30 mouse cellular contexts compared by ENCODE assay signal in the genomic region with DNA sequence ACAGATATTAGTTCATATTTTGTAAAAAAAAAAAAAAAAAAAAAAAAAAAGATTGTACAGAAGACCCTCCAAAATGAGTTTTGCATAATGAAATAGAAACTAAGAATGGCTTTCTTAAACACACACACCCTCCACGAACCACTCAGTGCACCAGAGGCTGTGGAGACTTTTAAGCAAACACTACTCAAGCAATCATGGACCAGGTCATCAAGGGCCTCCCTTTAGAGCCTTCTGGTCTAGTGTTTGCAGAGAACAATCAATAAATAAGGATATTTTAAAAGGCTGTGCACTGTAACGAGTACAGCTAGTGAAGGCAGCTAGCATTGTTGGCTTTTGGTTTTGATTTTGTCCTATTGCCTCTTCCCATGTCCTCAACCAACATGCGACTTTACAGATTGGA. TPM values are rescaled to one million over a fixed set of nuclear protein-coding genes. Genes with fewer than 3 reads are reported as not detected.
DNase-seq lines count a peak whose midpoint lies in the region; ATAC-seq and TF ChIP-seq lines count a peak whose summit lies in the region.
"Had no signal": no experiment of that assay in that cellular context is flagged by ENCODE, and none has a peak within 500 bp of the region (broad histone marks: within the 10 kb centered on the region; RNA-seq: fewer than 3 reads in every experiment).

No protein-coding gene starts in this region.

- H3K9me3 ChIP-seq in lung, embryonic 14.5 days (ENCODE audit: low read depth, low read length): no peaks in the 10 kb centered on the region
- no peaks in the 10 kb centered on the region for H3K9me3 ChIP-seq in MEL (replicated peaks; ENCODE audit: insufficient read depth, low read length)
- no peaks in the 10 kb centered on the region for H3K9me3 ChIP-seq in kidney, embryonic 15.5 days (replicated peaks)
- H3K9me3 ChIP-seq in hindbrain, embryonic 16.5 days (ENCODE audit: control insufficient read depth, low read length): no peaks in the 10 kb centered on the region
- H3K9me3 ChIP-seq: forebrain, embryonic 10.5 days; heart, embryonic 12.5 days; heart, embryonic 15.5 days; hindbrain, embryonic 10.5 days; hindbrain, embryonic 13.5 days had no signal

- no peak overlapping the region for H3K4me3 ChIP-seq in lung, embryonic 14.5 days (ENCODE audit: low read depth, low read length)
- H3K4me3 ChIP-seq in MEL (ENCODE audit: control insufficient read depth in 1 of 2, insufficient read depth in 1 of 2, low read depth in 2 of 2, low read length in 2 of 2): peak overlapping the region; percentile 29 to 56; a peak in 2 of 4 replicates
- no peak overlapping the region for H3K4me3 ChIP-seq in kidney, embryonic 15.5 days (replicated peaks)
- no peak overlapping the region for H3K4me3 ChIP-seq in hindbrain, embryonic 16.5 days (ENCODE audit: low read length)
- H3K4me3 ChIP-seq: forebrain, embryonic 10.5 days; gastrocnemius, adult 2 months; heart, embryonic 12.5 days; heart, embryonic 15.5 days; hindbrain, embryonic 10.5 days; hindbrain, embryonic 13.5 days had no signal

- H3K4me2 ChIP-seq in lung, embryonic 14.5 days: 0 out of 2 replicates have a peak overlapping the region, but pooled peaks have one; percentile 12
- H3K4me2 ChIP-seq in kidney, embryonic 15.5 days: no peak overlapping the region
- H3K4me2 ChIP-seq in hindbrain, embryonic 16.5 days (ENCODE audit: low read length): no peak overlapping the region
- H3K4me2 ChIP-seq: heart, embryonic 12.5 days; heart, embryonic 15.5 days; hindbrain, embryonic 13.5 days had no signal

- no peaks in the 10 kb centered on the region for H3K79me2 ChIP-seq in MEL (ENCODE audit: control insufficient read depth, insufficient read depth, low read length, poor library complexity)

- TF ChIP-seq POLR2A in MEL (IDR thresholded peaks at IDR 0.05; ENCODE audit: control insufficient read depth in 1 of 2, insufficient read depth in 1 of 2, low read depth in 1 of 2, low read length in 2 of 2, poor library complexity in 1 of 2): no peak

- H3K9ac ChIP-seq in lung, embryonic 14.5 days: no peak overlapping the region
- H3K9ac ChIP-seq in MEL (ENCODE audit: control insufficient read depth, low read depth, low read length, poor library complexity, severe bottlenecking): 0 out of 2 replicates have a peak overlapping the region, but pooled peaks have one; percentile 17
- H3K9ac ChIP-seq in kidney, embryonic 15.5 days: no peak overlapping the region
- H3K9ac ChIP-seq in hindbrain, embryonic 16.5 days (ENCODE audit: low read depth, low read length): no peak overlapping the region
- H3K9ac ChIP-seq: forebrain, postnatal 0 days; heart, embryonic 12.5 days; heart, embryonic 15.5 days; hindbrain, embryonic 13.5 days had no signal

- DNase-seq in lung, embryonic 14.5 days: no peak
- DNase-seq in lung, postnatal 10 days: no peak
- DNase-seq in MEL (ENCODE audit: low read depth, low spot score): no peak
- DNase-seq in lung, postnatal 25 days (ENCODE audit: low spot score): peak; percentile 33
- DNase-seq in urinary bladder, postnatal 25 days (ENCODE audit: low spot score): no peak
- DNase-seq: adrenal gland, adult 8-10 months; adrenal gland, postnatal 25 days; cerebellum, adult 18-20 months; cerebellum, adult 9-10 months; cerebellum, postnatal 14 days; forebrain, postnatal 0 days; gastrocnemius, adult 2 months; gastrocnemius, postnatal 25 days; heart, adult 18-20 months; heart, postnatal 36 days had no signal

- no peak for TF ChIP-seq RAD21 in MEL (IDR thresholded peaks at IDR 0.05; ENCODE audit: low read depth, low read length)

- no peak for TF ChIP-seq CTCF in lung, embryonic 14.5 days (IDR thresholded peaks at IDR 0.05; ENCODE audit: low read depth)
- no peak for TF ChIP-seq CTCF in MEL (IDR thresholded peaks at IDR 0.05 in 2 of 3, conservative IDR thresholded peaks at IDR 0.05 in 1 of 3; ENCODE audit: control insufficient read depth in 1 of 3, insufficient read depth in 1 of 3, low read depth in 2 of 3, low read length in 3 of 3, poor library complexity in 1 of 3, severe bottlenecking in 1 of 3)

- no peaks in the 10 kb centered on the region for H3K36me3 ChIP-seq in lung, embryonic 14.5 days (ENCODE audit: insufficient read depth)
- H3K36me3 ChIP-seq in MEL (ENCODE audit: control insufficient read depth in 1 of 2, insufficient read depth in 2 of 2, low read length in 2 of 2): peaks cover 0 to 2% of the 10 kb centered on the region in 2 experiments; a peak in 2 of 4 replicates
- H3K36me3 ChIP-seq in kidney, embryonic 15.5 days: no peaks in the 10 kb centered on the region
- no peaks in the 10 kb centered on the region for H3K36me3 ChIP-seq in hindbrain, embryonic 16.5 days (ENCODE audit: control insufficient read depth, insufficient read depth, low read length)
- H3K36me3 ChIP-seq: forebrain, embryonic 10.5 days; heart, embryonic 12.5 days; heart, embryonic 15.5 days; hindbrain, embryonic 10.5 days; hindbrain, embryonic 13.5 days had no signal

- no peak overlapping the region for H3K27ac ChIP-seq in lung, embryonic 14.5 days (ENCODE audit: low read depth)
- H3K27ac ChIP-seq in MEL (ENCODE audit: control insufficient read depth, low read depth, low read length): no peak overlapping the region
- H3K27ac ChIP-seq in kidney, embryonic 15.5 days: no peak overlapping the region
- no peak overlapping the region for H3K27ac ChIP-seq in hindbrain, embryonic 16.5 days (ENCODE audit: low read depth, low read length)
- H3K27ac ChIP-seq: forebrain, embryonic 10.5 days; gastrocnemius, adult 2 months; heart, embryonic 15.5 days; hindbrain, embryonic 10.5 days; hindbrain, embryonic 13.5 days had no signal

- H3K27me3 ChIP-seq in lung, embryonic 14.5 days (ENCODE audit: insufficient read depth, low read length): no peaks in the 10 kb centered on the region
- peaks cover 3% of the 10 kb centered on the region in 2 experiments; a peak in 2 of 4 replicates for H3K27me3 ChIP-seq in MEL (ENCODE audit: control insufficient read depth in 1 of 2, insufficient read depth in 2 of 2, low read length in 2 of 2)
- no peaks in the 10 kb centered on the region for H3K27me3 ChIP-seq in kidney, embryonic 15.5 days
- no peaks in the 10 kb centered on the region for H3K27me3 ChIP-seq in hindbrain, embryonic 16.5 days (replicated peaks; ENCODE audit: control insufficient read depth, insufficient read depth, low read length)
- H3K27me3 ChIP-seq: heart, embryonic 12.5 days; heart, embryonic 15.5 days; hindbrain, embryonic 13.5 days had no signal

- ATAC-seq in lung, embryonic 14.5 days (ENCODE audit: insufficient read depth): no peak
- ATAC-seq in kidney, embryonic 15.5 days (replicated peaks; ENCODE audit: low FRiP score): no peak
- ATAC-seq in hindbrain, embryonic 16.5 days: no peak
- ATAC-seq: activated CD4-positive, CD25-positive, alpha-beta regulatory T cell, adult 4 months; forebrain, embryonic 14.5 days; forebrain, postnatal 0 days had no signal

- no peak for TF ChIP-seq EP300 in MEL (IDR thresholded peaks at IDR 0.05; ENCODE audit: low read depth in 1 of 2, low read length in 2 of 2)

- no peaks in the 10 kb centered on the region for H3K4me1 ChIP-seq in lung, embryonic 14.5 days (ENCODE audit: insufficient read depth)
- H3K4me1 ChIP-seq in MEL (ENCODE audit: control insufficient read depth in 1 of 2, insufficient read depth in 2 of 2, low read length in 2 of 2): no peaks in the 10 kb centered on the region
- no peaks in the 10 kb centered on the region for H3K4me1 ChIP-seq in kidney, embryonic 15.5 days
- H3K4me1 ChIP-seq in hindbrain, embryonic 16.5 days (ENCODE audit: control insufficient read depth, insufficient read depth, low read depth, low read length): no peaks in the 10 kb centered on the region
- H3K4me1 ChIP-seq: heart, embryonic 12.5 days; heart, embryonic 15.5 days; hindbrain, embryonic 13.5 days had no signal

- 68% methylated on average over 3 of the region's 3 CpGs for whole genome bisulfite sequencing in lung, embryonic 14.5 days
- WGBS in kidney, embryonic 15.5 days: 83% methylated on average over 3 of the region's 3 CpGs
- 81% methylated on average over 3 of the region's 3 CpGs for WGBS in hindbrain, embryonic 16.5 days

TF ChIP-seq in MEL, 35 proteins besides CTCF, POLR2A, EP300 and RAD21 (continues in another document):
- TF ChIP-seq MYB (IDR thresholded peaks at IDR 0.05; ENCODE audit: low read depth, low read length): no peak
- no peak for TF ChIP-seq CHD1 (IDR thresholded peaks at IDR 0.05; ENCODE audit: low read depth, low read length)
- no peak for TF ChIP-seq NRF1 (IDR thresholded peaks at IDR 0.05; ENCODE audit: insufficient read depth, low read depth, low read length, poor library complexity, severe bottlenecking)
- no peak for TF ChIP-seq RCOR1 (IDR thresholded peaks at IDR 0.05; ENCODE audit: low read depth, low read length)
- no peak for TF ChIP-seq ZNF384 (IDR thresholded peaks at IDR 0.05; ENCODE audit: low read depth, low read length)
- no peak for TF ChIP-seq MAZ (IDR thresholded peaks at IDR 0.05; ENCODE audit: low read depth, low read length)
- no peak for TF ChIP-seq JUND (IDR thresholded peaks at IDR 0.05; ENCODE audit: low read depth, low read length)
- no peak for TF ChIP-seq ELF1 (IDR thresholded peaks at IDR 0.05; ENCODE audit: low read depth, low read length)

RNA-seq across cellular contexts. Expression of gene Sycp1, which starts 10.4 kb away (rescaled TPM):
- polyA plus RNA-seq in lung, embryonic 14.5 days (2014; fragmentation: Nextera tagmentation; extraction: Ambion mirVana): not detected in 2 replicates
- total RNA-seq in MEL (2012; rRNA removed): 0.08 TPM in 1 of 2 replicates, not detected in the other
- 1 to 10 TPM in 1 of 2 experiments, not detected in 1; 4.3 TPM for polyA plus RNA-seq in MEL (2012; ENCODE audit: insufficient read depth in 1 of 2, insufficient read length in 2 of 2, low read depth in 1 of 2, low replicate concordance in 2 of 2, missing spikeins in 1 of 2)
- polyA plus RNA-seq in kidney, embryonic 15.5 days (2015; fragmentation: Nextera tagmentation; extraction: Ambion mirVana): 0.14 TPM in 1 of 2 replicates, not detected in the other
- polyA plus RNA-seq in hindbrain, embryonic 16.5 days (2015; fragmentation: Nextera tagmentation; extraction: Ambion mirVana): not detected in 2 replicates
- total RNA-seq: adrenal gland, adult 8-10 months; adrenal gland, postnatal 25 days; forebrain, postnatal 0 days; gastrocnemius, adult 2 months; gastrocnemius, postnatal 25 days; heart, postnatal 36 days had no signal
- polyA plus RNA-seq: brain, embryonic 14.5 days; embryonic facial prominence, embryonic 11.5 days; embryonic facial prominence, embryonic 14.5 days; forebrain, embryonic 10.5 days; forebrain, embryonic 14.5 days; forebrain, postnatal 0 days; frontal cortex, adult 2 months; gonadal fat pad, adult 2 months; heart, embryonic 12.5 days; heart, embryonic 15.5 days; hindbrain, embryonic 10.5 days; hindbrain, embryonic 13.5 days had no signal

RNA-seq across cellular contexts. Expression of gene Nr1h5, which starts 17.6 kb away (rescaled TPM):
- polyA plus RNA-seq in lung, embryonic 14.5 days (2014; fragmentation: Nextera tagmentation; extraction: Ambion mirVana): not detected in 2 replicates
- total RNA-seq in MEL (2012; rRNA removed): not detected in 2 replicates
- polyA plus RNA-seq in MEL (2012; ENCODE audit: insufficient read depth in 1 of 2, insufficient read length in 2 of 2, low read depth in 1 of 2, low replicate concordance in 2 of 2, missing spikeins in 1 of 2): under 1 TPM in 1 of 2 experiments, not detected in 1; 0.03 TPM
- 0.12 and 0.13 TPM in 2 replicates for polyA plus RNA-seq in kidney, embryonic 15.5 days (2015; fragmentation: Nextera tagmentation; extraction: Ambion mirVana)
- 0.09 TPM in 1 of 2 replicates, not detected in the other for polyA plus RNA-seq in hindbrain, embryonic 16.5 days (2015; fragmentation: Nextera tagmentation; extraction: Ambion mirVana)
- total RNA-seq: adrenal gland, adult 8-10 months; adrenal gland, postnatal 25 days; gastrocnemius, adult 2 months; gastrocnemius, postnatal 25 days; heart, adult 18-20 months; heart, postnatal 10 days; heart, postnatal 36 days had no signal
- polyA plus RNA-seq: activated CD4-positive, CD25-positive, alpha-beta regulatory T cell, adult 4 months; hindbrain, embryonic 10.5 days had no signal

RNA-seq across cellular contexts. Expression of gene Sike1, which starts 49.2 kb away (rescaled TPM):
- polyA plus RNA-seq in lung, embryonic 14.5 days (2014; fragmentation: Nextera tagmentation; extraction: Ambion mirVana): 63.9 and 68.6 TPM in 2 replicates
- 15.7 and 18.2 TPM in 2 replicates for total RNA-seq in MEL (2012; rRNA removed)
- polyA plus RNA-seq in MEL (2012; ENCODE audit: insufficient read depth in 1 of 2, insufficient read length in 2 of 2, low read depth in 1 of 2, low replicate concordance in 2 of 2, missing spikeins in 1 of 2): 10 to 100 TPM in 1 of 2 experiments, not detected in 1; 27.0 TPM
- 57.0 and 57.6 TPM in 2 replicates for polyA plus RNA-seq in kidney, embryonic 15.5 days (2015; fragmentation: Nextera tagmentation; extraction: Ambion mirVana)
- 58.0 and 60.8 TPM in 2 replicates for polyA plus RNA-seq in hindbrain, embryonic 16.5 days (2015; fragmentation: Nextera tagmentation; extraction: Ambion mirVana)

Comparison
In these comparisons a context has a peak if more than half of its experiments do, and no peak if none do; other contexts are left out.
1. H3K4me3 ChIP-seq: peak in MEL (2 of 2); none in lung, embryonic 14.5 days (single experiment), kidney, embryonic 15.5 days (single experiment) and hindbrain, embryonic 16.5 days (single experiment).